Mouse (Mus musculus): ENCODE results near the gene Ttc9b.

GRCm38 (mm10) chr7:27628190-27628589 is 25.5 kb upstream of the Ttc9b start:
- TF ChIP-seq CTCF (IDR thresholded peaks at IDR 0.05; ENCODE audit: low read depth) (no peak), EP300 (optimal IDR thresholded peaks at IDR 0.05) (no peak)

Measured in stomach, postnatal 0 days (tissue).